Mouse (Mus musculus) spleen, adult 2 months (tissue): ENCODE results near the gene Tmem174.

Source experiments
- CTCF ChIP-seq: fragments of 200-500 bp; IDR thresholded peaks from 2 replicates; pipeline ENCODE4 v1.5.1; 2011; ENCODE audit warnings: mild to moderate bottlenecking, inconsistent platforms; ENCODE audit not compliant: insufficient read depth, insufficient read length, insufficient replicate concordance; ENCODE audit errors: extremely low read depth
- POLR2A ChIP-seq: fragments of 200-500 bp; IDR thresholded peaks from 2 replicates; pipeline ENCODE4 v1.6.1; 2011; ENCODE audit warnings: low read depth, low read length, inconsistent platforms

DNA sequence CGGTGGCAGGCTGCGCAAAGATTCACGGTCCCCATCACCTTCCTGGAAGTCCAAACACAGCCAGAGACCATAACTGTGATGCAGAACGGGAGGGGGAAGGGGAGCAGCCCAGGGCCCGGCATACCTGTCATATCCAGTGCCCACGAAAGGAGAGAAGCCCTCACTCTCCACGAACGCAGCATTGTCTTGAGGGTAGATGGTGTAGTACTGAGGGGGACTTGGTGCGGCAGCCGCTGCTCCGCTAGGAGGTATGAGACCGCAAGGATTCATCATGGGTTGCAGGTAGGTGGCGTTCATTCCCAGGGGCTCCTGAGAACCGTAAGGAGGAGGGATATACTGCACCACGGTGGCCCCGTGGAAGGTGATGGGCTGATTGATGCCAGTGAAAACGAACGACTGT lies 639 bp downstream of the Tmem174 start:
- TF ChIP-seq CTCF (no peak), POLR2A (no peak)
